Mouse (Mus musculus) kidney, adult 2 months (tissue): Measurements from ENCODE around the gene Galnt16. TPM values are rescaled to one million over a fixed set of nuclear protein-coding genes. Genes with fewer than 3 reads are reported as not detected.

Experiments
- DNase-seq: peaks from one replicate; pipeline ENCODE4 v3.0.0; 2021
- H3K27ac ChIP-seq: fragments of 200-500 bp; 2 replicates; pipeline ENCODE4 v1.5.1; 2012; ENCODE audit warnings: low read depth, low read length, control low read depth, inconsistent platforms; ENCODE audit not compliant: insufficient read depth
- H3K27me3 ChIP-seq: fragments of 200-500 bp; replicated peaks from 2 replicates; pipeline ENCODE4 v1.6.1; 2012; ENCODE audit warnings: mild to moderate bottlenecking, moderate library complexity, low read length, inconsistent platforms; ENCODE audit not compliant: control insufficient read depth, insufficient read depth
- H3K36me3 ChIP-seq: fragments of 200-500 bp; 2 replicates; pipeline ENCODE4 v1.6.1; 2012; ENCODE audit warnings: mild to moderate bottlenecking, moderate library complexity, low read length, inconsistent platforms; ENCODE audit not compliant: control insufficient read depth, insufficient read depth
- H3K4me1 ChIP-seq: fragments of 200-500 bp; 2 replicates; pipeline ENCODE4 v1.6.1; 2011; ENCODE audit warnings: low read length; ENCODE audit not compliant: control insufficient read depth, insufficient read depth
- H3K4me3 ChIP-seq: fragments of 200-500 bp; 2 replicates; pipeline ENCODE4 v1.5.1; 2011; ENCODE audit warnings: mild to moderate bottlenecking, low read depth, low read length, control low read depth; ENCODE audit not compliant: insufficient read depth
- CTCF ChIP-seq: fragments of 200-500 bp; conservative IDR thresholded peaks from 2 replicates; pipeline ENCODE4 v1.5.1; 2011; ENCODE audit warnings: low read depth, mild to moderate bottlenecking, control low read depth, low read length, moderate library complexity, mixed read lengths; ENCODE audit not compliant: insufficient read depth, insufficient read length
- POLR2A ChIP-seq: fragments of 200-500 bp; IDR thresholded peaks from one replicate; pipeline ENCODE4 v1.6.1; 2011; ENCODE audit warnings: low read depth, low read length, control low read depth
- WGBS: fragments of 180-500 bp; shearing (Covaris S2); methylation state at CpG from one replicate; pipeline ENCODE4 v1.1.7; 2018; 5-methylcytosine and 5-hydroxymethylcytosine counted together
- polyA plus RNA-seq: library from polyadenylated mRNA; depleted of rRNA; stranded (reverse); fragments of >200 nt; gene quantifications from 2 replicates; pipeline ENCODE4 v1.2.3, GENCODE M21; 2012

Gene Galnt16
- polyA plus RNA-seq, 1 experiment = 0.81 TPM

DNA sequence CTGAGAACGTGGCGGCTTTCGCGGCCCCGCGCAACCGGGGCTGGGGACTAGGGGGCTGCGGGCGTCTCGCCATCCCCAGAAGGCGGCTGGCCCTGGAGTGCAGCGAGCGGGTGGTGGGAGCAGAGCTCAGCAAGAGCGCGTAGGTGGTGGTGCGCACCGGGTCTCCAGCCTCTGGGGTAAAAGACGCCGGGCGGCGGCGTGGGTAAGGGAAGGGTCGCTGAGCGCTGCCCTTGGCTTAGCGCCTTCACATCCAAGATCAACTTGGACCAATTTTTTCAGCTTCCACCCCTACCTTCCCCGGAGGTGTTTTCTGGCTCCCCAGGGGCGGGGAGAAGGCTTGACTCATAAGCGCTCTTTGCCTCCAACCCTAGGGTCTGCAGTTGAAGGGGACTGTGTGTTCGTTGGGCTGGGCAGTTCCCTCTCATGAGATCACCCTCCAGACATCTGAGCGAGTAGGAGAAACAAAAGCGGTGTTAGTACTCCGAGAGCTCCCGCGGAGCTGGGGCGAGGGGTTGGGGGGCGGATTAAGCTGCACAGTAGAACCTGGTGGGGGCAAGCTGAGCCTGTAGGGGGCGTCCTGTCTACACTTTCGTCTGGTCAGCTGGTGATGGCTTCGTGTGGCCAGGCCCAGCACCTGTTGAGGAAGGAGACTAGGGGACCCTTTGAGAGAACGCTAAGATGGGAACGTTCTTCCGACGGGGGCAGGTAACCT, 1.7 kb downstream of the Galnt16 start:
- Histone ChIP-seq H3K36me3 (no peaks in the 10 kb centered on the region), H3K27ac (no peak overlapping the region), H3K4me1 (no peaks in the 10 kb centered on the region), H3K27me3 (peaks cover 4% of the 10 kb centered on the region), H3K4me3 (0 out of 2 replicates have a peak overlapping the region, but pooled peaks have one; percentile 3)
- DNase-seq = no peak
- WGBS = 3% methylated on average over 43 of the region's 43 CpGs
- no peak for TF ChIP-seq CTCF
- TF ChIP-seq POLR2A = no peak

DNA sequence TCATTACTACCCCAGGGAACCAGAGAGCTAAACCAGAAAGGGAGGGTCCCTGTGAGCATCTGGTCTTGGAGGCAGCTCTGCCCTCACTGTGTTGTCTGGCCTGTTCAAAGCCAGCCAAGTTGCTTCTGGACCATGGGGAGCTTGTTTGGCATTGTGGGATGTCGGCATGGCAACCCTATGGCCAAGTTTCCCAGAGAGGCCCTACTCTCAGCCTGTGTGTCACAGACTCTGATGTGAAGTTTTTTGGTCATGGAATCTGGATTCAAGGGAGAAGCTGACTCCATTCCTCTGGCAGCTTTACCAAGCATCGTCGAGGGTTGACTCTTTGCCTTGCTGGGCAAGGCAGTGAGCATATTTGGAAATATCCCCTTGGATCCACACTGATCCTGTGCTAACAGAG, 3.9 kb downstream of the Galnt16 start:
- Histone ChIP-seq H3K4me3 (no peak overlapping the region), H3K4me1 (no peaks in the 10 kb centered on the region), H3K36me3 (no peaks in the 10 kb centered on the region), H3K27ac (no peak overlapping the region), H3K27me3 (peaks cover 4% of the 10 kb centered on the region)
- no peak for TF ChIP-seq POLR2A
- TF ChIP-seq CTCF = no peak
- 81% methylated on average over 3 of the region's 3 CpGs for WGBS
- DNase-seq = no peak

DNA sequence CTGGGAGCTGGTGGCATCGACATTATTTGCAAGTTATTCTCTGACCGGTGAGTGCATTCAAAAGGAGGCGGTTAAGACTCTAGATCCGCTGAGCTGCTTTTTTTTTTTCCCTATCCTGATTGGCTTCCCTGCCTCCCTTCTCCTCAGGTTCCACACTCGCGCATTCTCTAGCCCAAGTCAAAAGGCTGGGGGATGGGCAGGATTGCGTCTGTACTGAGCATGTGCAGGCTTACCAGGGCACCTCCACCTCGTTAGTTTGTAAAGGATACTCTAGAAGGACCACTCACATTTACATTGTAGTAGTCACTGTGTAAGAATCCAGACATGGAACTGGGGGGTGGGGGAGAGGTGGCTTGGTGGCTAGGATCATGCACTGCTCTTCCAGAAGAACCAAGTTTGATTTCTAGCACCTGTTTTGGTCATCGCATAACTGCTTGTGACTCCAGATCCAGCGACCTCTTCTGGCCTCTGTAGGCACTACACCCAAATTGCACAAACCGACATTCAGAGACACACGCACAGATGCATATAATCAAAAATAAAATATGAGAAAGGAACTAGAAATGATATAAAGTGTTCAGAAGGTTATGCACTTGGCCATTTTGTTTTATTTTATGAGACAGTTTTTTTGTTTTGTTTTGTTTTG, 6.3 kb downstream of the Galnt16 start:
- no peak for DNase-seq
- no peaks in the 10 kb centered on the region for H3K4me1 ChIP-seq
- H3K27ac ChIP-seq = no peak overlapping the region
- H3K36me3 ChIP-seq = no peaks in the 10 kb centered on the region
- TF ChIP-seq POLR2A = no peak
- no peak for TF ChIP-seq CTCF
- H3K27me3 ChIP-seq = peaks cover 2% of the 10 kb centered on the region
- no peak overlapping the region for H3K4me3 ChIP-seq
- 41% methylated on average over 12 of the region's 12 CpGs for WGBS

DNA sequence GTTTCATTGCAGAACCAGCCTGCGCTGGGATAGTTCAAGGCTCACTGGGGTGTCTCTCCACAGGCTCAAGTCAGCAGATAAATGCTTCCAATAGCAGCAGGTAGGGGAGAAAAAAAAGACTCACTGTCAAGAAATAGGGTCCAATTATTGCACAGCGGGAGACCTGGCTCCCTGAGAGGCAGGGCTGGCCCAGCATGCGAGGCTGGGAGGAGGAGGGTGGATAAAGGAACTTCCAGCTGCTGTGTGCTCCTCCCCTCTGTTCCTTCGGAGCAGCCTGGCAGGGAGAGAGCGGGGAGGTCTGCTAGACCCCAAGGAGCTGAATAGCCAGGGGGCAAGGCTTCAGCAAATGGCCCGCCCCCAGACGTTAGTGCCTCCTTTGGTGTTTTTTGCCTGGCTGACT, 7.4 kb downstream of the Galnt16 start:
- Histone ChIP-seq H3K27ac (no peak overlapping the region), H3K4me1 (no peaks in the 10 kb centered on the region), H3K36me3 (no peaks in the 10 kb centered on the region), H3K4me3 (no peak overlapping the region), H3K27me3 (no peaks in the 10 kb centered on the region)
- DNase-seq = no peak
- no peak for TF ChIP-seq POLR2A
- no peak for TF ChIP-seq CTCF
- 37% methylated on average over 7 of the region's 7 CpGs for WGBS

DNA sequence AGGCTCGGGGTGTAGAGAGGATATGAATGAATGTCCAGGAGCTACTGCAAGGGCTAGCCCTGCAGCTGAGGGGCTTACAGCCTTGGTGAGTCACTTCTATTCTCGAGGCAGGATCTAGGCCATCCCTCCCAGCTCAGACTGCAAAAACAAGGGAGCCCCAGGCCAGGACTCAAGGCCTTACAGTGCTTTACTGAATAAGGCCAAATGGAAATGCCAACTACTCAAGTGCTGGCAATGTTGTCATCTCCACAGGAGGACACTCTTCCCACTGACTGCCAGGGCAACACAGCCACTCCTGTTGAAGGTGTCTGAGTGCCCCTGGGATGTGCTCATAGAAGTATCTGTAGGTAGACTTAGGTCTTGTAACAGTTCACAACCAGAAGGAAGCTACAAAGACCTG, 8.4 kb downstream of the Galnt16 start:
- WGBS = 89% methylated on average over 2 of the region's 2 CpGs
- no peak for DNase-seq
- no peaks in the 10 kb centered on the region for H3K4me1 ChIP-seq

DNA sequence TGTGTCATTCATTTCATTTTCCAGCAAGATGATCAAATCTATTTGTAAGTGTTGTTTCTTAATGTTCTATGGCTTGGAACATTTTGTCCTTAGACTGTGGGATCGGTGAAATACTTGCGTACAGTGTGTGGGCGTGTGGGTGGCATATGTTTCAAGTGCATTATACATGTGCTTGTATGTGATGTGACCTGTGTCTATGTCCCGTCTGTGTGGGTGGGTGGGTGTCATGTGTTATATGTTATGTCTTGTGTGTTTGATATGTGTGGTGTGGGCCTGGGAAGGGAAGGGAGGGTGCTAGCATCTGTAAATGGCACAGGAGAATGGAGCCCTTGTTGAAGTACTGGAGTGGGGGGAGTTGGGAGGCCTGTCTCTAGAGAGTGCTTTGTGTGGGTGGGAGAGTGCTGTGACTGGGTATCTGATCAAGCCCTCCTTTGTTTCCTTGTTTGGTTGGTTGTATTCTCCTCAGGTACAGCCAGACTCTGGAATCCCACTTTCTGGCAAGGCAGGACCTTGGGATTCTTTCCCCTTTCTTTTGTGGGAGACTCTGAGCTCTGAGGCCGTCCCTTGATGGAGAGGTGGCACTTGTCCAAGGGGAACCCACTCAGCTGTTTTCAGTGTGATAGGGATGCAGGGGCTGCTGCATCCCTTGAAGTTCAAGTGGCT, 9.8 kb downstream of the Galnt16 start:
- 87% methylated on average over 5 of the region's 5 CpGs for WGBS
- no peaks in the 10 kb centered on the region for H3K36me3 ChIP-seq
- H3K4me3 ChIP-seq = no peak overlapping the region
- no peak overlapping the region for H3K27ac ChIP-seq
- H3K4me1 ChIP-seq = no peaks in the 10 kb centered on the region
- no peaks in the 10 kb centered on the region for H3K27me3 ChIP-seq
- TF ChIP-seq POLR2A (no peak), CTCF (no peak)
- no peak for DNase-seq

More for the DNA sequence above, 8.4 kb downstream of the Galnt16 start:
- Histone ChIP-seq H3K27me3 (no peaks in the 10 kb centered on the region), H3K27ac (no peak overlapping the region), H3K36me3 (no peaks in the 10 kb centered on the region), H3K4me3 (no peak overlapping the region)
- no peak for TF ChIP-seq CTCF
- TF ChIP-seq POLR2A = no peak

DNA sequence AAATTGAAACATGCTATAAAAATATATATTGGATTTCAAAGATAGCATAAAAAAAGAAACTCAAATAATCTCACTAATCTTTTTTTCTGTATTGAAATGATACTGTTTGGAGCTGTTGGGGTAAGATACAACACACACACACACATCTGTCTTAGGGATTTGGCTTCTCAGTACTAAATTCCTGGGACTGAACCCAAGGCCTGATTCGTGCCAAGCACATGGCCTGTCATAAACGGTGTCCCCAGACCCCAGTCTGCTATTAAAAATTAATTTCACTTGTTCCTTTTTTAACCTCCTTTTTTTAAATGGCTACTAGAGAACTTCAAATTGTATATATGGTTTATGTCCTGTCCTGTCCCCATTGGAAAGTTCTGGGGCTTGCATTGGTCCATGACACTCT, 12.0 kb downstream of the Galnt16 start:
- 49% methylated on average over 2 of the region's 2 CpGs for WGBS
- Histone ChIP-seq H3K36me3 (no peaks in the 10 kb centered on the region), H3K4me3 (no peak overlapping the region), H3K27me3 (no peaks in the 10 kb centered on the region), H3K27ac (no peak overlapping the region), H3K4me1 (no peaks in the 10 kb centered on the region)
- TF ChIP-seq CTCF = no peak
- TF ChIP-seq POLR2A = no peak
- no peak for DNase-seq
